Mouse (Mus musculus) lung, embryonic 15.5 days (tissue): ENCODE results near the gene Bst1. TPM values are rescaled to one million over a fixed set of nuclear protein-coding genes. Genes with fewer than 3 reads are reported as not detected.

ENCODE experiments used
- ATAC-seq: fragments of 200-750 bp; cut with Nextera tagmentation; 2 replicates; pipeline ENCODE4 v1.8.0; 2017; ENCODE audit warnings: moderate number of reproducible peaks, borderline replicate concordance; ENCODE audit not compliant: low FRiP score, low TSS enrichment; ENCODE audit errors: extremely low read depth
- H3K27ac ChIP-seq: fragments of 300-500 bp; sonication (generic); 2 replicates; pipeline ENCODE4 v1.5.1; 2015; ENCODE audit warnings: moderate library complexity, mild to moderate bottlenecking, inconsistent platforms
- H3K27me3 ChIP-seq: fragments of 300-500 bp; sonication (generic); 2 replicates; pipeline ENCODE4 v1.6.1; 2015; ENCODE audit warnings: inconsistent platforms
- H3K36me3 ChIP-seq: fragments of 300-500 bp; sonication (generic); 2 replicates; pipeline ENCODE4 v1.6.1; 2015; ENCODE audit warnings: inconsistent platforms
- H3K4me1 ChIP-seq: fragments of 300-500 bp; sonication (generic); 2 replicates; pipeline ENCODE4 v1.6.1; 2015; ENCODE audit warnings: inconsistent platforms
- H3K4me2 ChIP-seq: fragments of 300-500 bp; sonication (generic); 2 replicates; pipeline ENCODE4 v1.6.1; 2015; ENCODE audit warnings: inconsistent platforms, mild to moderate bottlenecking, moderate library complexity
- H3K4me3 ChIP-seq: fragments of 300-500 bp; sonication (generic); 2 replicates; pipeline ENCODE4 v1.5.1; 2015; ENCODE audit warnings: mild to moderate bottlenecking, inconsistent platforms
- H3K9ac ChIP-seq: fragments of 300-500 bp; sonication (generic); 2 replicates; pipeline ENCODE4 v1.6.1; 2015; ENCODE audit warnings: inconsistent platforms
- H3K9me3 ChIP-seq: fragments of 300-500 bp; sonication (generic); 2 replicates; pipeline ENCODE4 v1.6.1; 2016; ENCODE audit warnings: inconsistent platforms
- WGBS: fragments of 180-500 bp; shearing (Covaris S2); methylation state at CpG from one replicate; pipeline ENCODE4 v1.1.7; 2015; 5-methylcytosine and 5-hydroxymethylcytosine counted together
- polyA plus RNA-seq: library from polyadenylated mRNA; unstranded; fragments of >200 nt; fragmentation: Nextera tagmentation; extraction: Ambion mirVana; gene quantifications from 2 replicates; pipeline ENCODE4 v1.2.1, GENCODE M21; 2015

Bst1 gene
- polyA plus RNA-seq, 1 experiment from 2014 or later, result 2.4 TPM

- H3K4me2 ChIP-seq, result no peak overlapping the region
- no peaks in the 10 kb centered on the region for H3K36me3 ChIP-seq
- H3K4me3 ChIP-seq, result no peak overlapping the region
- H3K27me3 ChIP-seq, result no peaks in the 10 kb centered on the region
- H3K27ac ChIP-seq, result no peak overlapping the region
- H3K9ac ChIP-seq, result no peak overlapping the region
- WGBS, result 81% methylated on average over 4 of the region's 5 CpGs
- no peaks in the 10 kb centered on the region; the same call in 1 of the 2 replicates for H3K4me1 ChIP-seq
- no peaks in the 10 kb centered on the region for H3K9me3 ChIP-seq
- ATAC-seq, result no peak
Measured at GRCm38 (mm10) chr5:43792354-43792753, 26.3 kb upstream of the Bst1 start.

DNA sequence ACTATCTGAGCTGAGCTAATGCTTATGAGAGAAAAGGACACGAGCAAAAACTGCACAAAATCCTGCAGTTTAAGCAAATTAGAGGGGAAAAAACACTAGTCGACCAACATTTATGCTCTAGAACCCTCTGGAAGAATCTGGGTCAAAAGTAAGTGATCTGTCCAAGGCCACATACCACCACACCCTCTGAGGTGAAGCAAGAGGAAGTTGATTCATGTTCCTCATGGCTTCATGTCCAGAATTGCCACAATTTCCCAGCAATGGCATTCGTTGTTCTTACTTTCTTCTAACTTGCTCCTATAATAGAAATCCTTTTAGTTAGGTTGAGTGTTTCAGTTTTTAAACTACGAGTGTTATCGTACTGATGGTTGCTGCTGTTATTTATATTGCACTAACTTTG is 19.2 kb upstream of the Bst1 start:
- Histone ChIP-seq H3K27ac (no peak overlapping the region), H3K9me3 (no peaks in the 10 kb centered on the region), H3K4me3 (no peak overlapping the region), H3K9ac (no peak overlapping the region), H3K4me1 (peaks cover 4% of the 10 kb centered on the region; the same call in 1 of the 2 replicates), H3K36me3 (no peaks in the 10 kb centered on the region), H3K27me3 (no peaks in the 10 kb centered on the region), H3K4me2 (no peak overlapping the region)
- ATAC-seq, result no peak
- 70% methylated on average over 5 of the region's 5 CpGs for WGBS

GRCm38 (mm10) chr5:43800700-43801099 is 18.0 kb upstream of the Bst1 start:
- ATAC-seq, result no peak
- Histone ChIP-seq H3K9ac (no peak overlapping the region), H3K27ac (no peak overlapping the region), H3K4me3 (no peak overlapping the region), H3K4me2 (no peak overlapping the region), H3K4me1 (peaks cover 4% of the 10 kb centered on the region; the same call in 1 of the 2 replicates), H3K9me3 (no peaks in the 10 kb centered on the region), H3K27me3 (no peaks in the 10 kb centered on the region), H3K36me3 (no peaks in the 10 kb centered on the region)
- WGBS, result 42% methylated on average over 1 of the region's 1 CpGs

DNA sequence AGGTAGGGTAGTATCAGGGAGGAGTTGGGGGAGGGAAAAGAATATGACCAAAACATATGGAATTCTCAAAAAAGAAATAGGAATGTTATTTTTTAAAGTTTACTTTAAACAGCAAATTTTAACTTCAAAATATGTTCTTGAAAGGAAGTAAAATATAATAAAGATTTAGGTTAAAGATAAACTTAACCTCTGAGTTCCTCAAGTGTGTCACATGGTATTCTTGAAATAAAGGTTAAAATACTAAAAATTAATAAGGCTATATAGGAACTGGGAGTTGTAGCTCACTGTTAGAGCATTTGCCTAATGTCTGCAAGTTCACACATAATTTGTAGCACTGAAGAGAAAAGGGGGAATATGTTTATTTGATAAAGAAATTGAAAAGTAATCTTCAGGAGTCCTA is 17.4 kb upstream of the Bst1 start:
- H3K27me3 ChIP-seq, result no peaks in the 10 kb centered on the region
- ATAC-seq, result no peak
- no peak overlapping the region for H3K27ac ChIP-seq
- H3K9me3 ChIP-seq, result no peaks in the 10 kb centered on the region
- no peak overlapping the region for H3K9ac ChIP-seq
- peaks cover 4% of the 10 kb centered on the region; the same call in 1 of the 2 replicates for H3K4me1 ChIP-seq
- H3K4me3 ChIP-seq, result no peak overlapping the region
- no peak overlapping the region for H3K4me2 ChIP-seq
- H3K36me3 ChIP-seq, result no peaks in the 10 kb centered on the region

GRCm38 (mm10) chr5:43801798-43802197 is 16.9 kb upstream of the Bst1 start:
- peak; percentile 31; the same call in 1 of the 2 replicates for ATAC-seq
- Histone ChIP-seq H3K27me3 (no peaks in the 10 kb centered on the region), H3K36me3 (no peaks in the 10 kb centered on the region), H3K9me3 (no peaks in the 10 kb centered on the region), H3K4me2 (no peak overlapping the region), H3K9ac (no peak overlapping the region), H3K4me3 (no peak overlapping the region), H3K4me1 (peaks cover 4% of the 10 kb centered on the region; the same call in 1 of the 2 replicates), H3K27ac (no peak overlapping the region)
- WGBS, result 63% methylated on average over 4 of the region's 4 CpGs

DNA sequence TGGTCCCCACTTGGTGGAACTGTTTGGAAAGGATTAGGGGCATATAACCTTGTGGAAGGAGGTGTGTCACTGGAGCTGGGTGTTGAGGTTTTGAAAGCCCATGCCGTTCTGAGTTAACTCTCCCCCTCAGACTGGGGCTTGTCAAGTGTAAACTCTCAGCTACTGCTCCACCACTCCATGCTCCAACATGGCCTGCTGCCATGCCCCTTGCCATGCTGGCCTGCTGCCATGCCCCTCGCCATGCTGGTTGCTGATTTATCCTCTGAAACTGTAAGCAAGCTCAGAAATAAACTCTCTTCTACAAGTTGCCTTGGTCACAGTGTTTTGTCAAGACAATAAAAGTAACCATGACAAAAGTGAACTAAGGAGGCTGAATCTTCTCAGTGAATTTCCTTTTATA is 13.3 kb upstream of the Bst1 start:
- no peak overlapping the region for H3K4me3 ChIP-seq
- ATAC-seq, result no peak

DNA sequence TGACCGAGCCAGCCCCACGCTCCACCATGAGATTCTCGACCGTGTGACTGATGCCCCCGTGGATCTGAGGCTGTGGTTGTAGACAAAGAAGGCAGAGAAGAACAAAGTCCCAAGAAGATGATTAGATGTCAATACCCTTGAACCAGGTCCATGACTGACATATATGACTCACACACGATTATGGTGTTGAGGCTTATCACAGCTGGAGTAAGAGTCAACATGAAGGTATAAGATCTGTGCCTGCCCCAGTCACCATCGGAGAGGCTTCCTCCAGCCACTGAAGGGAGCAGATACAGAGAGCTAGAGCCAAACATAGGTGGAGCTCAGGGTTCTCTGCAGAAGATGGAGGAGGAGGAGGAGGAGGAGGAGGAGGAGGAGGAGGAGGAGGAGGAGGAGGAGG is 12.3 kb upstream of the Bst1 start:
- Histone ChIP-seq H3K4me3 (no peak overlapping the region), H3K4me1 (0 out of 2 replicates have a peak, but pooled peaks cover 3% of the 10 kb centered on the region), H3K27ac (no peak overlapping the region), H3K4me2 (no peak overlapping the region), H3K27me3 (no peaks in the 10 kb centered on the region), H3K9me3 (no peaks in the 10 kb centered on the region), H3K9ac (no peak overlapping the region), H3K36me3 (no peaks in the 10 kb centered on the region)
- no peak for ATAC-seq
- WGBS, result 92% methylated on average over 7 of the region's 7 CpGs

More for the DNA sequence above, 13.3 kb upstream of the Bst1 start:
- no peaks in the 10 kb centered on the region for H3K36me3 ChIP-seq
- peaks cover 4% of the 10 kb centered on the region; the same call in 1 of the 2 replicates for H3K4me1 ChIP-seq
- WGBS, result 62% methylated on average over 2 of the region's 2 CpGs
- H3K27me3 ChIP-seq, result no peaks in the 10 kb centered on the region
- no peaks in the 10 kb centered on the region for H3K9me3 ChIP-seq
- no peak overlapping the region for H3K9ac ChIP-seq
- no peak overlapping the region for H3K4me2 ChIP-seq
- no peak overlapping the region for H3K27ac ChIP-seq

- H3K27ac ChIP-seq, result no peak overlapping the region
- H3K9ac ChIP-seq, result no peak overlapping the region
- H3K4me2 ChIP-seq, result no peak overlapping the region
- no peak overlapping the region for H3K4me3 ChIP-seq
- 74% methylated on average over 4 of the region's 4 CpGs for WGBS
- H3K4me1 ChIP-seq, result 0 out of 2 replicates have a peak, but pooled peaks cover 3% of the 10 kb centered on the region
- no peaks in the 10 kb centered on the region for H3K36me3 ChIP-seq
- ATAC-seq, result no peak
- no peaks in the 10 kb centered on the region for H3K9me3 ChIP-seq
- H3K27me3 ChIP-seq, result no peaks in the 10 kb centered on the region
Measured at GRCm38 (mm10) chr5:43806914-43807313, 11.8 kb upstream of the Bst1 start.

DNA sequence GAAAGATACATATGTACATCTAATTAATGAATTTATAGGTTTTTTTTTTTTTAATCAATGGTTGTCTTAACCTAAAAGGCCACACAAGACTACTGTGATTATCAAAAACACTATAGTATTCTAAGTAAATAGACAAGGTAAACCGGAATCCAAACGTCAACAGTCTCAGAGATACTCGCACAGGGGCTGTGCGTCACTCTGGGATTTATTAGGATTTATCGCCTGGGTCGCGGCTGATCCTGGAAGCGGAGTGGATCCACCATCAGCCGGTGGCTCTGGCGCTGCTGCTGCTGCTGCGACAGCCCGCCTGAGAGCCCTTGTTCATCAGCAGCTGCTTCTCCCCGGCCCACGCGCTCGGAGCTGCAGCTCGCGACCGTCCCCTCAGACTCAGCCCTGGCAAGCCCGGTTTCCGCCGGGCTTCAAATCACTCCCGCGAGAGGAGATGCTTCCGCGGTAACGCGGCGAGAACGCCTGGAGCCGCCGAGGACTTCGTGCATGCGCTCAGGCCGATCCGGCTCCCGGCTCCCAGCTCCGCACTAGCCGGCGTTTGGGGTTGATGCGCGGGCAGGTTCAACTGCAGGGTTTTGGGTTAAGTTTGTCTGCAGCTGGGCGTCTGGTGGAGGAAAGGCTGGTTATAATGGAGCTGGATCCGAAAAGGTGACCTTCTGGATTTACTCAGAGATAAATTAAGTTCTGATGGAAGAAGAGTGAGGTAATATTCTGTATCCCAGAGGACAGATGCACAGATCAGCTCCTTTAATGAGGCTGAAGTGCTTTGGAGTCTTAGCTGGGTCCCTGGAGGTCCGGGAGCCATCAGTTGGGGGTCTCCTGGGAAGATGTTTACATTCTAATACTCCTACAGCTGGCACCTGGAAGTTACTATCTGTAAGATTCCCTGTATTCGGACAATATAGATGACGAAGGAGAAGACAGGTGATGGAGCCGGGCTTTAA is 10.7 kb upstream of the Bst1 start:
- H3K4me2 ChIP-seq, result peak overlapping the region; percentile 73
- 0 out of 2 replicates have a peak, but pooled peaks cover 3% of the 10 kb centered on the region for H3K4me1 ChIP-seq
- no peaks in the 10 kb centered on the region for H3K36me3 ChIP-seq
- ATAC-seq, result peak; percentile 91
- H3K27ac ChIP-seq, result peak overlapping the region; percentile 68
- H3K27me3 ChIP-seq, result no peaks in the 10 kb centered on the region
- H3K9me3 ChIP-seq, result no peaks in the 10 kb centered on the region
- WGBS, result 4% methylated on average over 48 of the region's 48 CpGs
- H3K4me3 ChIP-seq, result peak overlapping the region; percentile 48
- H3K9ac ChIP-seq, result peak overlapping the region; percentile 53

DNA sequence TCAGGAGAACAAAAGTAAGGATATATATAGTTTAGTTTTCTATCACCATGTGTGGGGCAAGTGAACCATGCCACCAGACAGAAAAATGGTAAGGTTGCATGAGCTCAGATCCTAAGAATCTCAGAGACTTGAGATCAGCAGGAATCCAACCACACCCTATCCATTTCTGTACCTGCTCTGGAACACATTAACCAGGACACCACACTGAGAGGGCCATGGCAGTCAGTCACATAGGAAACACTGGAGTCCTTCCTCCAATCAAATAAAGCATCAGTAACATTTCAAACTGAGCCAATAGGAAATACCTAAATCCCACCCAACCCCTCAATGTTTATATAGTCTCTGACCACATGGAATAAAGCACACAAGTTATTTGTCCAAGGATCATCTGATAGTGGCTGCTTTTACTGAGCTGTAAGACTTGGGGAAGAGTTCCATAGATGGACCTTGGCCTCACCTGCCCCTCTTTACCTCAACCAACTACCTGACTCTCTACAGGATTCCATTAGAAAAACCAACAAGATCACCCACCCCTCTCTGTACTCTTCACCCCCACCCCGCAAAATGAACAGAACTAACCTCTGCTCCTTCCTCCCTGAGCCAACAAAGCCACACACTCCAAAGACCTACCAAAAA is 8.1 kb upstream of the Bst1 start:
- 0 out of 2 replicates have a peak, but pooled peaks cover 3% of the 10 kb centered on the region for H3K4me1 ChIP-seq
- H3K4me2 ChIP-seq, result no peak overlapping the region
- H3K27ac ChIP-seq, result no peak overlapping the region
- no peaks in the 10 kb centered on the region for H3K36me3 ChIP-seq
- H3K9me3 ChIP-seq, result no peaks in the 10 kb centered on the region
- H3K9ac ChIP-seq, result no peak overlapping the region
- no peak for ATAC-seq
- 64% methylated on average over 1 of the region's 1 CpGs for WGBS
- no peak overlapping the region for H3K4me3 ChIP-seq
- H3K27me3 ChIP-seq, result no peaks in the 10 kb centered on the region

- WGBS, result 85% methylated on average over 2 of the region's 2 CpGs
- H3K27ac ChIP-seq, result no peak overlapping the region
Measured at GRCm38 (mm10) chr5:43814536-43814935, 4.1 kb upstream of the Bst1 start.

DNA sequence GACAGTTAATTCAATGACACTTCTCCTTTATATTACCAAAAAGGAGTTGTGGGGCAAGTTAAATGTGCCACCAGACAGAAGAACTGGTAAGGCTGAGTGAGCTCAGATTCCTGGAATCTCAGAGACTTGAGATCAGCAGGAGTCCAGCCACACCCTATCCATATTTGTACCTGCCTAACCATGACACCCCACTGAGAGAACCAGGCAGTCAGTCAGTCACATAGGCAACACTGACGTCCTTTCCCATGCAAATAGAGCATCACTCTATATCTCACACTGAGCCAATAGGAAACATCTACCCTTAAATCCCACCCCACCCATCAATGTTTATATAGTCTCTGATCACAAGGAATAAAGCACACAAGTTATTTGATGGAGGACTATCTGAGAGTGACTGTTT is 2.9 kb upstream of the Bst1 start:
- H3K4me1 ChIP-seq, result peaks cover 9% of the 10 kb centered on the region; the same call in 1 of the 2 replicates
- no peak overlapping the region for H3K4me2 ChIP-seq
- no peak overlapping the region for H3K9ac ChIP-seq
- ATAC-seq, result no peak
- H3K27me3 ChIP-seq, result no peaks in the 10 kb centered on the region
- H3K36me3 ChIP-seq, result no peaks in the 10 kb centered on the region
- H3K4me3 ChIP-seq, result no peak overlapping the region
- 30% methylated on average over 1 of the region's 1 CpGs for WGBS
- no peak overlapping the region for H3K27ac ChIP-seq
- H3K9me3 ChIP-seq, result no peaks in the 10 kb centered on the region

More at GRCm38 (mm10) chr5:43814536-43814935, 4.1 kb upstream of the Bst1 start:
- Histone ChIP-seq H3K9ac (no peak overlapping the region), H3K4me3 (no peak overlapping the region), H3K9me3 (no peaks in the 10 kb centered on the region), H3K4me2 (no peak overlapping the region), H3K36me3 (no peaks in the 10 kb centered on the region), H3K27me3 (no peaks in the 10 kb centered on the region), H3K4me1 (peaks cover 7% of the 10 kb centered on the region; the same call in 1 of the 2 replicates)
- ATAC-seq, result no peak
